Mouse (Mus musculus): ENCODE data around the gene Dnhd1. TPM values are rescaled to one million over a fixed set of nuclear protein-coding genes. Genes with fewer than 3 reads are reported as not detected.

Gene Dnhd1
- polyA plus RNA-seq, 1 experiment from 2014 or later, result 1.4 TPM

Other genes starting within 250 kb of the Dnhd1 start
- 0.08 and 0.15 TPM in 2 replicates for gene Cnga4, start 246.3 kb upstream of the Dnhd1 start, polyA plus RNA-seq (2016; fragmentation: Nextera tagmentation; extraction: Ambion mirVana)
- 0.22 and 0.68 TPM in 2 replicates for gene Cckbr, start 225.1 kb upstream of the Dnhd1 start, polyA plus RNA-seq (2016; fragmentation: Nextera tagmentation; extraction: Ambion mirVana)
- 29.2 and 29.3 TPM in 2 replicates for gene Cavin3, start 168.5 kb upstream of the Dnhd1 start, polyA plus RNA-seq (2016; fragmentation: Nextera tagmentation; extraction: Ambion mirVana)
- 53.8 and 56.6 TPM in 2 replicates for gene Smpd1, start 96.5 kb upstream of the Dnhd1 start, polyA plus RNA-seq (2016; fragmentation: Nextera tagmentation; extraction: Ambion mirVana)
- 185 TPM in 2 replicates for gene Apbb1, start 69.2 kb upstream of the Dnhd1 start, polyA plus RNA-seq (2016; fragmentation: Nextera tagmentation; extraction: Ambion mirVana)
- gene Hpx, start 50.7 kb upstream of the Dnhd1 start, polyA plus RNA-seq (2016; fragmentation: Nextera tagmentation; extraction: Ambion mirVana), result 0.23 and 0.38 TPM in 2 replicates
- gene Trim3, start 17.3 kb upstream of the Dnhd1 start, polyA plus RNA-seq (2016; fragmentation: Nextera tagmentation; extraction: Ambion mirVana), result 64.4 and 74.5 TPM in 2 replicates
- 140 and 160 TPM in 2 replicates for gene Timm10b, start 10.8 kb upstream of the Dnhd1 start, polyA plus RNA-seq (2016; fragmentation: Nextera tagmentation; extraction: Ambion mirVana)
- 76.9 and 77.5 TPM in 2 replicates for gene Arfip2, start 10.4 kb upstream of the Dnhd1 start, polyA plus RNA-seq (2016; fragmentation: Nextera tagmentation; extraction: Ambion mirVana)
- 15.5 and 16.6 TPM in 2 replicates for gene Gm45799, start 10.3 kb upstream of the Dnhd1 start, polyA plus RNA-seq (2016; fragmentation: Nextera tagmentation; extraction: Ambion mirVana)
- 220 and 230 TPM in 2 replicates for gene Ilk, start 85.8 kb downstream of the Dnhd1 start, polyA plus RNA-seq (2016; fragmentation: Nextera tagmentation; extraction: Ambion mirVana)
- 31.4 and 32.3 TPM in 2 replicates for gene Rrp8, start 86.6 kb downstream of the Dnhd1 start, polyA plus RNA-seq (2016; fragmentation: Nextera tagmentation; extraction: Ambion mirVana)
- 165 and 171 TPM in 2 replicates for gene Taf10, start 93.5 kb downstream of the Dnhd1 start, polyA plus RNA-seq (2016; fragmentation: Nextera tagmentation; extraction: Ambion mirVana)
- 37.4 and 40.3 TPM in 2 replicates for gene Tpp1, start 101.4 kb downstream of the Dnhd1 start, polyA plus RNA-seq (2016; fragmentation: Nextera tagmentation; extraction: Ambion mirVana)
- 20.4 and 20.6 TPM in 2 replicates for gene Dchs1, start 136.8 kb downstream of the Dnhd1 start, polyA plus RNA-seq (2016; fragmentation: Nextera tagmentation; extraction: Ambion mirVana)
- gene Mrpl17, start 160.3 kb downstream of the Dnhd1 start, polyA plus RNA-seq (2016; fragmentation: Nextera tagmentation; extraction: Ambion mirVana), result 219 and 238 TPM in 2 replicates